Mouse (Mus musculus) kidney, postnatal 10 days (tissue): ENCODE data around the gene Crip1.

ENCODE experiments used
- DNase-seq: peaks from one replicate; pipeline ENCODE4 v3.0.0; 2021; ENCODE audit warnings: mixed read lengths

Crip1 gene

DNA sequence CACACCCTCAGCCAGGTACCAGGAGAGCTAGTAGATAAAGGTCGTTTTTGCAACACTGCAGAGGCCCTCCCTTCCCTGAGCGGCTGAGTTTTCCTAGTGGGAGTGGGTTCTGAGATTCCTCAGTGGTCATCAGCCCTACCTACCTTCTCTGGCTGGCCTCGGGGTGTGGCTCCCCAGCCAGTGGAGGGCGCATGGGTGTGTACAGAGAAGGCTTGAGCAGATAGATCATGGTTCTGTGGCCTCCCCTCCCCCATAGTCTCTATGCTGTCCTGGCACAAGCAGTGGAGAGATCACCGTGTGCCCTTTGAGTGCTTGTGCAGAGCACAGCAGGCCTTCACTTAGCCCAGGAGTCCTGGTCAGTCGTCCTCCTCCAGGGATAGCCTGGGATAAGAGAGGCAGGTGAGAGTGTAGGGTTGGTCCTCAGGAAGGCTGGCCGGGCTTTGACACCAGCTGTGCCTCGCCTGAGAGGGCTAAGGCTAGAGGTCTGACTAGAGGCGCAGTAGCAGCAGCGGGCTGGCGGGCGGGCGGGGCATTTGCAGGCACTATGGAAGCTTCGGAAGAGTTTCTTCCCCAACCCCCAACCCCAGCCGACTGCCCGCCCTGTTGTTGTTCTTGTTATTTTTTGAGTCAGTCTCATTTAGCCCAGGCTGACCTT is 2.4 kb downstream of the Crip1 start:
- DNase-seq = peak; percentile 61

GRCm38 (mm10) chr12:113149341-113149740 is 3.2 kb downstream of the Crip1 start:
- DNase-seq = peak; percentile 73

- DNase-seq = no peak
Observed at GRCm38 (mm10) chr12:113149896-113150295, 3.8 kb downstream of the Crip1 start.

DNA sequence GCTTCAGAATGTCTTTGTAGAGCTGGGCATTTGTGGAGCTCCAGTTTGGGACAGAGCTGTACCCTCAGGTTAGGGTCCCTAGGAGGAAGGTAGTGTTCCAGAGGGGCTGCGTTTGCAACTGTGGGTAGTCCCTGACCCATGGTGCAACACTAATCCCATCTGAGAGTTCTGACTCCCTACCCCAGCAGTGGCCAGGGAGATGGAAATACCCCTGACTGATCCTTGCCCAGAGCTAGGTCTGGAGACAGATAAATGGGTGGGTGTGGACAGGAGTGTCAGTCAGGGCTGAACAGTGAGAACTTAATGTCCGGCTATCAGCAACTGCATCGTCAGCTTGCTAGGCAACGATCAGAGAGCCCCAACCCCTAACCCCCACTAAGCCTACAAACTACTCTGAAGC is 4.5 kb downstream of the Crip1 start:
- no peak for DNase-seq

DNA sequence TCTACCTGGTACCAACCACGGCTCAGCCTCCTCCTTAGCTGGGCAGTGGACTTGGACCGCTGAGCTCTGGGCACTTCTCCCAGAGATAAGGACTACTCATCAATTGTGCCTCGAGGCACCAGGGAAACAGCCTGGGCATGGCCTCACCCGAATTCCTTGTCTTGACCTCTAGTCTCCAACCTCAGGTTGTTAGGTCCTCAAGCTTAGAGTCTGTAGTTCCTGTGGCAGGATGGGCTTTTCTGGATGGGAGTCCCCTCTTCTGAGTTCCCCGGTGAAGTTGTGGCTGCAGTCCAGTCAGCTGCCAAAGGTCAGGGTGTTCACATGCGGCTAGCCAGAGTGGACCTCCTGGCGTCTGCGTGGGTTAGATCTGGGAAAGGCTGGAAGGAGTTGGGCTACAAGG is 4.9 kb downstream of the Crip1 start:
- peak; percentile 50 for DNase-seq

- DNase-seq = peak; percentile 70
Observed at GRCm38 (mm10) chr12:113151661-113152271, 5.7 kb downstream of the Crip1 start.

DNA sequence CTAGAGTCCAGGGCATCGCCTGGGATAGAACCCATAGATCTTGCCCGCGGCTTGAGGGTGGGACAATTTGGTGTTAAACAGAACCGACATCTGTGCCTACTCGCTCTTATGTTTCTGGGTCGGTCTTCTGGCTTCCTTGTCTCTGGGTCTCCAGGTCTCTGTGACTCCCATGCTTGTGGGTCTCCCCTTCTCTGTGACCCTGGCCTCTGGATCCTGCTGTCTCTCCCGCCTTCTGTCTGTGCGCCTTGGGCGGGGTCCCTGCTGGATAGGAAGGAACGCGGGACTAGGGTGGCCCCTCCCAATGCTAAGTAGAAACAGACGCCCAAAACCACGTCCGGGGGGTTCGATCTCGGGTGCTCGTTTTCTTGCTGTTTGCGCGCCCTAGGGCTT is 6.2 kb downstream of the Crip1 start:
- peak; percentile 45 for DNase-seq

GRCm38 (mm10) chr12:113152991-113153525 is 6.9 kb downstream of the Crip1 start:
- no peak for DNase-seq

DNA sequence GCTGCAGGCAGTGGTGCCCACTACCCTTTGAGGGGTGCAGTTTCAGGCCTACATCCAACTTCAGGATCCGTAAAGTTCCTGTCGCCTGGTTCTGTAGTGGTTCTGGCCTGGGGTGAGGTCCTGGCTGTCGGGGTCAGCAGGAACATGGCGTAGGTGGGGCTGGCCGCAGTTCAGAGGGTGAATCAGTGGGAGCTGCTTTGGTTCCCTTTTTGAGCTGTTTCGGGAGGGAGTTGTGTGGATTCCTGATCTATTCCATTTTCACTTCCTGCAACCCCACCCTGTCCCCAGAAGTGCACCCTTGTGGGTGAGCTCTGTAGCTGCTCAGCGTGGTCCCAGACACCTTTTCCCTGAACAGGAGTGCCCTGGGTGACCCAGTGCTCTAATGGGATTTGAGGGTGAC is 7.9 kb downstream of the Crip1 start:
- no peak for DNase-seq

GRCm38 (mm10) chr12:113154747-113155075 is 8.6 kb downstream of the Crip1 start:
- no peak for DNase-seq

DNA sequence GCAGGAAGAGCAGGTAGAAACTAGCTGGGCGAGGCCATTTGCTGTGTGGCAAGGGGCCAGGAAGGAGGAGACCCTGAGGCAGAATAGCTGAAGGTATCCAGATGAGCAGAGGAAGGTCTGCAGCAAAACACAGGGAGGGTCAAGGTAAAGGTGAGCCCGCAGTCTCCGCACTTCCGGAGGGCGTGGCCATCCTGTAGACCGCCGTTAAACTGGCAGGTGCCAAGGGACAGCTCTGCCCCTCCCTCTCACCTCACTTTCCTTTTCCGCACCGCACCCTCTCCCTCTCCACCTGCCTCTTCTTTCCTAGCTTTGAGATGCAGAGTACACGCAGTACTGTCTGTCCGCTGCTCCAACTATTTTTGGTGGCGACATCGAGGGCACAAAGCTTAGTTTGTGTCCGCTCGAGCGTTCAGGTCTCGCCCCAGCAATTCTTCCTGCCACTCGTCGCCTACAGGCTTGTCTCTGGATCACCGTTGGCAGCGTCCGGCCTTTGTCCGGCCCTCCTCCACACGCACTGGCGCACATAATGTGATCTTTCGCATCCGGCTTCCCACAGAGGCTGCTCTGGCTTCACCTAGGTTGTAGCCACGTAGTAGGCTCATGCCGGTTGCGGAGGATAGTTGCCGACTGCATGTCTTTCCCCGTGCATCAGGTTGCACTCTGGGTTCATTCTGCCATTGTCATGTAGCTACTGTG is 9.1 kb downstream of the Crip1 start:
- DNase-seq = peak; percentile 78

DNA sequence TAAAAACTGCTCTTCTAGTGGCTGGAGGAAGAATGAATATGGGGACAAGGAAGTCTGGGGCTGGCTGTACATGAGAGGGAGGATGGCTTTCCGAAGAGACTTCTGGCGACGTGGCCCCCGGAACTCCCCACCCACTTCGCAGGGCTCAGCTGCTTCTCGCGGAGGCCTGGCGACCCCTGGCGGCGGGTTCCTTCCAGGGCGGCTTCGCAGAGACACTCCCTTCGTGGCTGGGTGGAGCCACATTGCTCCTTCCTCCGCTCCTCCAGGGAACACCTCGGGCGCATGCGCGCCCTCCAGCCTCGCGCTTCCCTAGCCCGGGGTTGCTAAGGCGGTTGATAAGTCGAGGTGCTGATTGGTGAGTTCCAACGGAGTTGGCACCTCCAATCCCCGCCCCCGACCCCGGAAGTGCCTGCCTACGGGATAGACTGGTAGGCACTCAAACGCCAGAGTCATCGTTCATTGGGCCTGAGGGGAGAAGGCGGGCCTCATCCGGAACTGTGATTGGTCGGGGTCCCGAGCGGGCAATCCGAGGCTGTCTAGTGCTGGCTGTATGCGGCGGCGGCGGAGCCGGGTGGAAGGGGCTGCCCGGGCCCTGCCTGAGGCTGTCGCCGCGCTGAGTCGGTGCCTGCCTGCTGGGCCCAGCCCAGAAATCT is 9.9 kb downstream of the Crip1 start, which contains the start of gene Tedc1:
Gene Tedc1 (plus strand): TSS at position 535 of the 653 bp plus-strand sequence.
- DNase-seq = peak; percentile 100

- DNase-seq = no peak
Observed at GRCm38 (mm10) chr12:113156540-113156929, 10.4 kb downstream of the Crip1 start.

- DNase-seq = peak; percentile 47
Observed at GRCm38 (mm10) chr12:113157002-113157401, 10.9 kb downstream of the Crip1 start.

DNA sequence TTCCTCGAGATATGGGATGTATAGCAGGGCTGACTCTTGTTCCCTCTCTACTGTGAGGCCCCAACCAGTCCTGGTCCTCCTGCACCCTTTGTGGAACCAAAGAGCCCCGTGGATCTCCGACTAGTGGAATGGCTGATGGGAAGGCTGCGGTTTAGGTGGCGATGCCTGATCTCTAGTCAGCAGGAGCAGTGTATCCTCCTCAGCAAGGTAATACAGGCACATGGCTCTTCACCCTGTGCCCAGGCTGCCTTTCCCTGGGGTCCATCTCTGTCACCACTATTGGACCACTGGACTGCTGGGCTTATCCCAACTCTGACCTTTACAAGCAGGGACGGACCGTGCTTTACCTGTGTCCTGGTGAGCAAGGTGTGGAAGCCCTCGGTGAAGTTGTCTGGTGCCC is 11.4 kb downstream of the Crip1 start:
- DNase-seq = no peak

- DNase-seq = no peak
Observed at GRCm38 (mm10) chr12:113157971-113158370, 11.9 kb downstream of the Crip1 start.

DNA sequence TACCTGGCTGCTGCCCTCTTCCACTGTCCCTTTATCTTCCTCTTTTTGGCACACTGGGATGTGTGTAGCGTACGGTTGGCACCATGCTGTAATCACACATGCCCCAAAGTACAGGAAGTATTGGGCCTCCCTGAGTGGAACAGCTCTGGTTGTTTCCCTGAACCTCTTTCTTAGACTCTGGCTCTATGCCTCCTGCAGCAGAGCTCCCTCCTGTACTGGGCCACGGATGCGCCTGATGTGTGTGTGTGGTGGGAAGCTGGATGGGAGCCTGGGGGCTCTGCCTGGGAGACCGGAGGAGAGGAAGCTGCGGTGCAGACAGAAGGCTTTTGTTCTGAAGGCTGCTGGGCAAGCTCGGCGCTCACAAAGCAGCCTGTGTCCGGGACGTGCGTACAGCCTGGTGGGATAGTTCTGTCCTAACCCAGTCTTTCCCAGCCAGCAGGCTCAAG is 17.5 kb downstream of the Crip1 start:
- DNase-seq = no peak

DNA sequence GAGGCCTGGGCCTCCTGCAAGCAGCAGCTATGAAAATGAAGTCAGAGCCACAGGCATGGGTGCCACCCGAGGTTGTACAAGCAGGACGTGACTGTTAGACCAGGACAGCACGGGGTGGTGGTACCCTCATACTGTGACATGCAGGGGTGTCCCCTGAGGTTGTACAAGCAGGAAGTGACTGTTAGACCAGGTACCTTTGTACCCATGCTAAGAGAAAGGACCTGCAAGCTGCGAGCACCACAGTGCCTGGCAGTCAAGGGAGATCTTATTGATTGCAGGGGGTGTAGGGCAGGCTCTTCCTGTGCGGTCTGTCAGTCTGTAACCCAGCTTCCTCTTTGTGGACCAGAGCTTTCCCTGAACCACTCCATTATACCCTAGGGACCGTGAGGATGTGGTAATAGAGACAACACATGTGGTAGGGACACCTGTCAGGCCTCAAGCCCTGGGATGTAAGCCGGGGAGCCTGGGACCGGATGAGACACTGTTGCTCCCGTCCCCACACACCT is 22.0 kb downstream of the Crip1 start:
- no peak for DNase-seq

- no peak for DNase-seq
Observed at GRCm38 (mm10) chr12:113176960-113177725, 31.0 kb downstream of the Crip1 start.

DNA sequence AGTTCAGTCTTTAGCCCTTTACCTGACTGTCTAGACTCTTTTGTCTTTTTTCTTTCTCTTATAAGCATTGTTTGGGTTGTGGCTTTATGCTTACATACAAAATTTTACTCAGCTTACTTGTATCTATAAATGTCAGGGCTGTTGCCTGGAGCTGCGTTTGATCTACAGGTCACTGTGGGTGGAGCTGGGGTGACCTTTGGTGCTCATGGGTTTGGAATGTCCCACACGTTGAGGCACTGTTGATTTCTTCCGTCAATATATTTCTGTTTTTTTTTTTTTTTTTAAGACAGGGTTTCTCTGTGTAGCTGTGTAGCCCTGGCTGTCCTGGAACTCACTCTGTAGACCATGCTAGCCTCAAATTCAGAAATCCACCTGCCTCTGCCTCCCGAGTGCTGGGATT is 34.9 kb downstream of the Crip1 start:
- DNase-seq = no peak

DNA sequence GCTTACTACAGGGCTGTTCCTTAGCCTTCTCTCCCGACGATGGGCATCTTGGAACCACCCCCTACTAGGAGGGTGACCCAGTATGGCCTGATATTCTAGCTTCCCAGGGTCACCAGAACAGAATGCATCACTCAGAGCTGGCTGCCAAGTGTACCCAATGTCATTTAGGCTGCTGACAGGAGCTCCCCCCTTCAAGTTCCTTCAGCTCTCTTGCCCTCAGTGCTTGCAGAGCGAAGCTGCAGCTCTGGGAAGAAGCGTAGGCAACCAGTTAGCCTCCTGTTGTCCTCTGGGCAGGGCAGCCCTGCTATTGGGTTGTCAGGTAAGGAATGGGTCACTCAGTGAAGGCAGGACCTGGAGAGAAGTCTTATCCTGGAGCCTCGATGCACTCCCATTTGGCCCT is 38.8 kb downstream of the Crip1 start:
- DNase-seq = no peak
